Mouse (Mus musculus) midbrain, postnatal 0 days (tissue): ENCODE data around the gene Cyld. TPM values are rescaled to one million over a fixed set of nuclear protein-coding genes. Genes with fewer than 3 reads are reported as not detected.

ENCODE experiments used
- ATAC-seq: fragments of 200-750 bp; cut with Nextera tagmentation; 2 replicates; pipeline ENCODE4 v1.8.0; 2017; ENCODE audit warnings: moderate number of reproducible peaks, mild to moderate bottlenecking, moderate TSS enrichment, moderate library complexity; ENCODE audit not compliant: low FRiP score
- DNase-seq: peaks from one replicate; pipeline ENCODE4 v3.0.0-alpha.2; 2015; ENCODE audit warnings: low spot score
- H3K27ac ChIP-seq: fragments of 300-500 bp; sonication (generic); 2 replicates; pipeline ENCODE4 v1.5.1; 2014; ENCODE audit warnings: low read depth, mild to moderate bottlenecking, low read length, mixed read lengths
- H3K27me3 ChIP-seq: fragments of 300-500 bp; sonication (generic); 2 replicates; pipeline ENCODE4 v1.6.1; 2014; ENCODE audit warnings: low read length, control low read depth, mixed read lengths; ENCODE audit not compliant: insufficient read depth
- H3K36me3 ChIP-seq: fragments of 300-500 bp; sonication (generic); 2 replicates; pipeline ENCODE4 v1.6.1; 2014; ENCODE audit warnings: low read length, control low read depth, mixed read lengths; ENCODE audit not compliant: insufficient read depth
- H3K4me1 ChIP-seq: fragments of 300-500 bp; sonication (generic); 2 replicates; pipeline ENCODE4 v1.6.1; 2014; ENCODE audit warnings: mild to moderate bottlenecking, control low read depth, antibody characterized with exemption, low read length, mixed read lengths; ENCODE audit not compliant: insufficient read depth
- H3K4me2 ChIP-seq: fragments of 300-500 bp; sonication (generic); 2 replicates; pipeline ENCODE4 v1.6.1; 2014; ENCODE audit warnings: low read depth, mild to moderate bottlenecking, low read length, mixed read lengths; ENCODE audit not compliant: poor library complexity, severe bottlenecking
- H3K4me3 ChIP-seq: fragments of 300-500 bp; sonication (generic); 2 replicates; pipeline ENCODE4 v1.5.1; 2014; ENCODE audit warnings: low read depth, mild to moderate bottlenecking, low read length, moderate library complexity
- H3K9ac ChIP-seq: fragments of 300-500 bp; sonication (generic); replicated peaks from 2 replicates; pipeline ENCODE4 v1.6.1; 2014; ENCODE audit warnings: mild to moderate bottlenecking, low read length, moderate library complexity, mixed read lengths; ENCODE audit not compliant: poor library complexity, severe bottlenecking
- H3K9me3 ChIP-seq: fragments of 300-500 bp; sonication (generic); 2 replicates; pipeline ENCODE4 v1.6.1; 2016; ENCODE audit warnings: low read length, control low read depth
- CTCF ChIP-seq: IDR thresholded peaks from 2 replicates; pipeline ENCODE4 v1.5.1; 2016; ENCODE audit warnings: antibody characterized with exemption, mild to moderate bottlenecking
- WGBS: fragments of 180-500 bp; shearing (Covaris S2); extraction: QIAGEN DNeasy Blood & Tissue Kit; methylation state at CpG from one replicate; pipeline ENCODE4 v1.1.7; 2014; 5-methylcytosine and 5-hydroxymethylcytosine counted together
- polyA plus RNA-seq: library from polyadenylated mRNA; unstranded; fragments of >200 nt; fragmentation: Nextera tagmentation; extraction: Ambion mirVana; gene quantifications from 2 replicates; pipeline ENCODE4 v1.2.1, GENCODE M21; 2015
- total RNA-seq: library from RNA; depleted of rRNA; stranded (reverse); fragments of >200 nt; gene quantifications from 2 replicates; pipeline ENCODE4 v1.2.3, GENCODE M21; 2014

The Cyld gene
- total and polyA plus RNA-seq, 2 experiments from 2014 or later: 14.3 to 19.1 TPM

- Histone ChIP-seq H3K9me3 (no peaks in the 10 kb centered on the region), H3K4me2 (no peak overlapping the region), H3K4me1 (peaks cover 12% of the 10 kb centered on the region), H3K27me3 (no peaks in the 10 kb centered on the region), H3K36me3 (no peaks in the 10 kb centered on the region), H3K4me3 (no peak overlapping the region), H3K27ac (no peak overlapping the region), H3K9ac (no peak overlapping the region)
- DNase-seq: no peak
- ATAC-seq: no peak
- no peak for TF ChIP-seq CTCF
- 76% methylated on average over 10 of the region's 10 CpGs for WGBS
These were observed 25.3 kb upstream of the Cyld start for GRCm38 (mm10) chr8:88671575-88671974.

GRCm38 (mm10) chr8:88673859-88674258 lies 23.0 kb upstream of the Cyld start:
- Histone ChIP-seq H3K4me1 (peaks cover 4% of the 10 kb centered on the region), H3K36me3 (no peaks in the 10 kb centered on the region), H3K27me3 (no peaks in the 10 kb centered on the region), H3K9me3 (no peaks in the 10 kb centered on the region), H3K4me3 (no peak overlapping the region), H3K4me2 (no peak overlapping the region), H3K27ac (no peak overlapping the region), H3K9ac (no peak overlapping the region)
- DNase-seq: no peak
- TF ChIP-seq CTCF: no peak
- no peak for ATAC-seq
- 87% methylated on average over 5 of the region's 5 CpGs for WGBS

GRCm38 (mm10) chr8:88675372-88676165 lies 21.3 kb upstream of the Cyld start:
- Histone ChIP-seq H3K9ac (no peak overlapping the region), H3K27me3 (no peaks in the 10 kb centered on the region)

GRCm38 (mm10) chr8:88677071-88677470 lies 19.8 kb upstream of the Cyld start:
- DNase-seq (no peak), ATAC-seq (no peak)
- 68% methylated on average over 8 of the region's 8 CpGs for WGBS

More at GRCm38 (mm10) chr8:88675372-88676165, 21.3 kb upstream of the Cyld start:
- no peak for DNase-seq
- Histone ChIP-seq H3K27ac (no peak overlapping the region), H3K36me3 (no peaks in the 10 kb centered on the region), H3K4me3 (no peak overlapping the region), H3K4me1 (no peaks in the 10 kb centered on the region), H3K9me3 (no peaks in the 10 kb centered on the region), H3K4me2 (no peak overlapping the region)
- WGBS: 88% methylated on average over 12 of the region's 12 CpGs
- no peak for ATAC-seq
- no peak for TF ChIP-seq CTCF

GRCm38 (mm10) chr8:88680566-88680965 lies 16.3 kb upstream of the Cyld start:
- Histone ChIP-seq H3K4me2 (no peak overlapping the region), H3K9ac (no peak overlapping the region), H3K36me3 (no peaks in the 10 kb centered on the region), H3K27ac (no peak overlapping the region), H3K4me1 (no peaks in the 10 kb centered on the region), H3K4me3 (no peak overlapping the region), H3K9me3 (no peaks in the 10 kb centered on the region), H3K27me3 (no peaks in the 10 kb centered on the region)
- TF ChIP-seq CTCF: no peak
- WGBS: 91% methylated on average over 2 of the region's 2 CpGs
- ATAC-seq (no peak), DNase-seq (no peak)

More at GRCm38 (mm10) chr8:88677071-88677470, 19.8 kb upstream of the Cyld start:
- Histone ChIP-seq H3K4me3 (no peak overlapping the region), H3K27me3 (no peaks in the 10 kb centered on the region), H3K27ac (no peak overlapping the region), H3K4me1 (no peaks in the 10 kb centered on the region), H3K9me3 (no peaks in the 10 kb centered on the region), H3K36me3 (no peaks in the 10 kb centered on the region), H3K4me2 (no peak overlapping the region), H3K9ac (no peak overlapping the region)
- no peak for TF ChIP-seq CTCF

GRCm38 (mm10) chr8:88681046-88681445 lies 15.8 kb upstream of the Cyld start:
- ATAC-seq (no peak), DNase-seq (no peak)
- 90% methylated on average over 8 of the region's 8 CpGs for WGBS
- no peaks in the 10 kb centered on the region for H3K27me3 ChIP-seq
- no peaks in the 10 kb centered on the region for H3K36me3 ChIP-seq
- no peaks in the 10 kb centered on the region for H3K4me1 ChIP-seq
- no peak overlapping the region for H3K4me3 ChIP-seq
- H3K4me2 ChIP-seq: no peak overlapping the region
- H3K9me3 ChIP-seq: no peaks in the 10 kb centered on the region
- TF ChIP-seq CTCF: no peak
- H3K27ac ChIP-seq: no peak overlapping the region
- no peak overlapping the region for H3K9ac ChIP-seq
